Mouse (Mus musculus) kidney, postnatal 0 days (tissue): ENCODE results near the gene Szt2. TPM values are rescaled to one million over a fixed set of nuclear protein-coding genes. Genes with fewer than 3 reads are reported as not detected.

Experiments
- ATAC-seq: fragments of 200-750 bp; cut with Nextera tagmentation; replicated peaks from 2 replicates; pipeline ENCODE4 v1.8.0; 2017; ENCODE audit warnings: low read depth, moderate number of reproducible peaks, moderate TSS enrichment, moderate library complexity; ENCODE audit not compliant: low FRiP score
- DNase-seq: peaks from one replicate; pipeline ENCODE4 v3.0.0-alpha.2; 2016; ENCODE audit warnings: low spot score
- H3K27ac ChIP-seq: fragments of 300-500 bp; sonication (generic); 2 replicates; pipeline ENCODE4 v1.5.1; 2014; ENCODE audit warnings: mild to moderate bottlenecking
- H3K27me3 ChIP-seq: fragments of 300-500 bp; sonication (generic); 2 replicates; pipeline ENCODE4 v1.6.1; 2014; ENCODE audit warnings: low read length, mixed read lengths; ENCODE audit not compliant: insufficient read depth
- H3K36me3 ChIP-seq: fragments of 300-500 bp; sonication (generic); 2 replicates; pipeline ENCODE4 v1.6.1; 2014; ENCODE audit warnings: low read length, mixed read lengths; ENCODE audit not compliant: insufficient read depth
- H3K4me1 ChIP-seq: fragments of 300-500 bp; sonication (generic); replicated peaks from 2 replicates; pipeline ENCODE4 v1.6.1; 2014; ENCODE audit warnings: antibody characterized with exemption, low read length, mixed read lengths; ENCODE audit not compliant: insufficient read depth
- H3K4me2 ChIP-seq: fragments of 300-500 bp; sonication (generic); 2 replicates; pipeline ENCODE4 v1.6.1; 2014; ENCODE audit warnings: mild to moderate bottlenecking, low read length, moderate library complexity, mixed read lengths
- H3K4me3 ChIP-seq: fragments of 300-500 bp; sonication (generic); replicated peaks from 2 replicates; pipeline ENCODE4 v1.5.1; 2014; ENCODE audit warnings: low read depth, low read length
- H3K9ac ChIP-seq: fragments of 300-500 bp; sonication (generic); 2 replicates; pipeline ENCODE4 v1.6.1; 2014; ENCODE audit warnings: low read depth, low read length
- H3K9me3 ChIP-seq: fragments of 300-500 bp; sonication (generic); replicated peaks from 2 replicates; pipeline ENCODE4 v1.6.1; 2016; ENCODE audit warnings: low read length, inconsistent platforms, mixed read lengths
- CTCF ChIP-seq: IDR thresholded peaks from 2 replicates; pipeline ENCODE4 v1.5.1; 2016; ENCODE audit warnings: antibody characterized with exemption, low read depth, mild to moderate bottlenecking, moderate library complexity
- WGBS: fragments of 180-500 bp; shearing (Covaris S2); extraction: QIAGEN DNeasy Blood & Tissue Kit; methylation state at CpG from one replicate; pipeline ENCODE4 v1.1.7; 2014; 5-methylcytosine and 5-hydroxymethylcytosine counted together
- polyA plus RNA-seq: library from polyadenylated mRNA; unstranded; fragments of >200 nt; fragmentation: Nextera tagmentation; extraction: Ambion mirVana; gene quantifications from 2 replicates; pipeline ENCODE4 v1.2.1, GENCODE M21; 2015

Gene Szt2
- polyA plus RNA-seq, 1 experiment from 2014 or later = 3.3 TPM

- Histone ChIP-seq H3K4me3 (peak within 1 kb of the TSS; percentile 56), H3K4me1 (peaks cover 24% of the 10 kb centered on the region), H3K27me3 (no peaks in the 10 kb centered on the region), H3K27ac (peak within 1 kb of the TSS; percentile 76), H3K9ac (peak within 1 kb of the TSS; percentile 74), H3K9me3 (no peaks in the 10 kb centered on the region), H3K36me3 (peaks cover 24% of the 10 kb centered on the region), H3K4me2 (peak within 1 kb of the TSS; percentile 60)
- TF ChIP-seq CTCF = peak; percentile 63
- under 1% methylated on average over 23 of the region's 31 CpGs for WGBS
- ATAC-seq (peak; percentile 93), DNase-seq (peak; percentile 97)
Observed at GRCm38 (mm10) chr4:118427768-118428451, 18.8 kb upstream of the Szt2 start, which contains the start of gene Elovl1. TSS of gene Elovl1 (plus strand) at chr4:118428093.

GRCm38 (mm10) chr4:118427415-118427767, 18.3 kb upstream of the Szt2 start:
- Histone ChIP-seq H3K9me3 (no peaks in the 10 kb centered on the region), H3K27ac (peak overlapping the region; percentile 76), H3K36me3 (peaks cover 19% of the 10 kb centered on the region), H3K4me1 (peaks cover 24% of the 10 kb centered on the region), H3K4me3 (peak overlapping the region; percentile 56), H3K27me3 (no peaks in the 10 kb centered on the region), H3K9ac (peak overlapping the region; percentile 63), H3K4me2 (peak overlapping the region; percentile 60)
- no peak for DNase-seq
- WGBS = 0% methylated on average over 5 of the region's 5 CpGs
- no peak for ATAC-seq
- no peak for TF ChIP-seq CTCF

- Histone ChIP-seq H3K4me3 (no peak overlapping the region), H3K36me3 (peaks cover 3% of the 10 kb centered on the region; the same call in 1 of the 2 replicates), H3K9me3 (no peaks in the 10 kb centered on the region), H3K4me1 (peaks cover 23% of the 10 kb centered on the region), H3K4me2 (no peak overlapping the region), H3K27me3 (no peaks in the 10 kb centered on the region), H3K9ac (no peak overlapping the region), H3K27ac (no peak overlapping the region)
- WGBS = 94% methylated on average over 1 of the region's 1 CpGs
- DNase-seq = no peak
- no peak for ATAC-seq
- TF ChIP-seq CTCF = no peak
Observed at GRCm38 (mm10) chr4:118425374-118425773, 16.3 kb upstream of the Szt2 start.

GRCm38 (mm10) chr4:118424541-118425160, 15.6 kb upstream of the Szt2 start:
- DNase-seq (no peak), ATAC-seq (no peak)

GRCm38 (mm10) chr4:118421384-118421783, 12.3 kb upstream of the Szt2 start:
- WGBS = 85% methylated on average over 3 of the region's 3 CpGs
- H3K9me3 ChIP-seq = no peaks in the 10 kb centered on the region
- no peaks in the 10 kb centered on the region for H3K4me1 ChIP-seq
- H3K27me3 ChIP-seq = no peaks in the 10 kb centered on the region
- TF ChIP-seq CTCF = no peak
- no peak overlapping the region for H3K27ac ChIP-seq
- no peak overlapping the region for H3K9ac ChIP-seq
- H3K4me2 ChIP-seq = no peak overlapping the region
- H3K4me3 ChIP-seq = no peak overlapping the region
- DNase-seq = no peak
- no peak; the same call in 1 of the 2 replicates for ATAC-seq
- peaks cover 23% of the 10 kb centered on the region for H3K36me3 ChIP-seq

More at GRCm38 (mm10) chr4:118424541-118425160, 15.6 kb upstream of the Szt2 start:
- H3K9ac ChIP-seq = no peak overlapping the region
- H3K9me3 ChIP-seq = no peaks in the 10 kb centered on the region
- no peak overlapping the region for H3K4me2 ChIP-seq
- no peak for TF ChIP-seq CTCF
- no peaks in the 10 kb centered on the region for H3K27me3 ChIP-seq
- 80% methylated on average over 4 of the region's 4 CpGs for WGBS
- peaks cover 6% of the 10 kb centered on the region; the same call in 1 of the 2 replicates for H3K36me3 ChIP-seq
- no peak overlapping the region for H3K4me3 ChIP-seq
- no peak overlapping the region for H3K27ac ChIP-seq
- H3K4me1 ChIP-seq = peaks cover 16% of the 10 kb centered on the region

GRCm38 (mm10) chr4:118417112-118417797, 8.2 kb upstream of the Szt2 start:
- Histone ChIP-seq H3K4me1 (no peaks in the 10 kb centered on the region), H3K4me2 (no peak overlapping the region), H3K9ac (no peak overlapping the region), H3K27ac (no peak overlapping the region), H3K9me3 (no peaks in the 10 kb centered on the region), H3K4me3 (no peak overlapping the region), H3K36me3 (peaks cover 62% of the 10 kb centered on the region), H3K27me3 (no peaks in the 10 kb centered on the region)
- 94% methylated on average over 13 of the region's 13 CpGs for WGBS
- no peak for ATAC-seq
- no peak for TF ChIP-seq CTCF
- no peak for DNase-seq
